Mouse (Mus musculus): Measurements from ENCODE around the gene Mrpl39.

Gene Mrpl39

DNA sequence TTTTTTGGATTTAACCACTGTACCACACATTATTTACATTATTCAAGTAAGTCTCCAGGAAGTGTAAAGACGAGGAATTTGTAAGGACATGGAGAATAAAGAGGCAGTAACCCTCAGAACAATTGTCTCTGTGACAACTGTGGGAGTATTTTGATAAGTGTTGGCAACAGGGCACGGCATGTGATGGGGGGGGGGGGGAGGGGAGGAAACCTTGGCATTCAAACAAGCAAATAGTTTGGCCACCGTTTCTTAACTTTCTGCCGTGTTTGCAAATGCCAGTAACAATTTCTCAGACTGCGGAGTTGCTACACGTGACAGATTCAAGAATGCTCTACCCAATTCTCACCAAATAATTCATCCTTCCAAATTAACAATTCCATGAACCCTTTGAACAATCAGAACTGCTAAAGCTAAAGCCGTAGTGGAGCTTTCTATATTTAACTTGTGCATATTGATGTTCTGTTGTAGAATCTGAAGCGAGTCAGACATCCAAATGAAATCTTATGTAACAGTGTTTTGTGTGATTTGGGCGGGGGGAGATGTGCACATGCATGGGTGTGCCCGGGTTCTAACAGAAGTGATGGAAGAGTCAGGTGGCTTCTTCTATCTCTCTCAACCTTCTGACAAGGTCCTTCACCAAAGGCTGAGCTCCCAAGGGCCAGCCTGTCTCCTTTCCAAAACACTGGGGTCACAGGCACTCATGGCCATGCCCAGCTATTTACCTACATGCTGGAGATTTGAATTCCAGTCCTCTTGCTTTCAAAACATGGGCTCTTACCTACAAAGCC is 9.4 kb upstream of the Mrpl39 start:
- no peak for DNase-seq (ENCODE audit: low spot score)

GRCm38 (mm10) chr16:84737358-84737757 is 1.8 kb upstream of the Mrpl39 start:
- DNase-seq (ENCODE audit: low spot score), result no peak

- DNase-seq (ENCODE audit: low spot score), result no peak
Observed at GRCm38 (mm10) chr16:84734806-84735165, 756 bp downstream of the Mrpl39 start.

- no peak for DNase-seq (ENCODE audit: low spot score)
Observed at GRCm38 (mm10) chr16:84720670-84721069, 14.9 kb downstream of the Mrpl39 start.

DNA sequence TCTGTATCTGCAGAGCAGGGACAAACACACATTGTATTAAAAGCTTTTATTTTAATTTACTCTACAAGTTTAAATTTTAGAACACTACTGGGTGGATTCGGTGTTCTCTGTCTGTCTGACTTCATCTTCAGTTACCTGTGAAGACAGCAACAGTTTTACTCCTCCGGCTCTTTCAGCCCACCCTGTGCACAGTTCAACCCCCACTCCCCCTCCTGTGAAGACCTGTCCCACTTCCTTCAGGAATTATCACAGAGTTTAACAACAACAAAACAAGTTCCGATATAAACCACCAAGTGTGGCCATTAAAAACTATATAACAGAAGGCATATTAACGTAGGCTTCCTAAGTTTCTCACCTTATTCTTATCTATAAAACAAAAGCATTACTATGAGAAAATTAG is 17.3 kb downstream of the Mrpl39 start:
- no peak for DNase-seq (ENCODE audit: low spot score)

DNA sequence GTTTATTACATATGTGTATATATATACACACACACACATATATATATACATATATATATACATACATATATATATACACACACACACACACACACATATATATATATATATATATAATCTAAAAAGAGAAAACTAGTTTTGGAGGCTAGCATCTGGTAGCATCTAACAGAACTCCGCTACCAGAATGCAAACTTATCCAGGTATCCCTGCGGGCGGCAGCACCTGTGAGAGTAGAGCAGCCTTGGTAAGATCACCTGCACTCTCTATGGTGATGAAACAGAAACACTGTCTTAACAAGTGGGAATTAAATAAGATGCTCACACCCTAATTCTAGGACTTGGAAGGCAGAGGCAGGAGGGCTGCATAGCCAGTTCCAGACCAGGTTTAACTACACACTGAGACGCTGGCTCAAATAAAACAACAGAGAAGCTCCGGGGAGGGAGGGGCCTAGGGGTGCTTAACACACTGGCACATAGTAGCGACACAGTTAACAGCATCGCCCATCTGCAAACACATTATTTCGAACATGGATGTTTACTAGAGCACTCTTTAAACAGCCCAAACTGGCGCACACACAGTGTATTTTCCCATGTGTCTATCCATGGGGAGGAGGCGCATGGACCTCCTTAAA is 17.8 kb downstream of the Mrpl39 start:
- DNase-seq (ENCODE audit: low spot score), result no peak

- no peak for DNase-seq (ENCODE audit: low spot score)
Observed at GRCm38 (mm10) chr16:84716724-84717617, 18.6 kb downstream of the Mrpl39 start.

DNA sequence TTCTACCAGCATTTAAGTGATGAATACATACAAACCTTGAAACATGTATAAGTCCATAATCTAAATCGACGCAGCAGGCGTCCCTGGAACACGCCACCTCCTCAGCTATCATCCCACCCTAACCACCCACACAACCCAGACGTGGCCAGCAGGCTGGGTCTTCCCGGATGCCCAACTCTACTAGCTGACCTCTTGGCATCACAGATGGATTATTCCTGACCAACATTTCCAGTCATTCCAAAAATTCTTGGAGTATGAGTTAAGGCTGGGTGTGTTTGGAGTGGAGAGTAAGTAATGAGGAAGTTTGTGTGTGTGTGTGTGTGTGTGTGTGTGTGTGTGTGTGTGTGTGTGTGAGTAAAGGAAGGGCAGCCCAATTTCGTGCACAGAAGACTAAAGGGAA is 19.3 kb downstream of the Mrpl39 start:
- no peak for DNase-seq (ENCODE audit: low spot score)

GRCm38 (mm10) chr16:84714978-84715377 is 20.6 kb downstream of the Mrpl39 start:
- no peak for DNase-seq (ENCODE audit: low spot score)

GRCm38 (mm10) chr16:84713926-84714325 is 21.6 kb downstream of the Mrpl39 start:
- DNase-seq (ENCODE audit: low spot score), result no peak

DNA sequence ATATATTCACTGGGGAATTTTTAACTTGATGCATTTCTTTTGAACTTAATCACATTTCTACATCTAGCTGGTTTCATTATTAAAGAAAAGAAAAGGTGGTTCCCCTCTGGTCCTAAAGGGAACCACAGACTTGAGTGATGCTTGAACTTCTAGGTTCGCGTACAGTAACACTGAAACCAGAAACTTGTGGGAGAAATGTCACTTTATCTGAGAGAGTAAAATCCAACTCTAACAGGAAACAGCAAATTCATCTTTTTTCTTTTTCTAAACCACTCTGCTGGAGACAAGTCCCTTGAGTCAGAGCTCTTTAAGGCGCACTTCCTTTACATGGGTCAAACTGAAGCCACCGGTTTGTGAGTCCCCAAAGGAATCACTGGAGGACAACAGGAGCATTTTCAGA is 22.4 kb downstream of the Mrpl39 start:
- no peak for DNase-seq (ENCODE audit: low spot score)

DNA sequence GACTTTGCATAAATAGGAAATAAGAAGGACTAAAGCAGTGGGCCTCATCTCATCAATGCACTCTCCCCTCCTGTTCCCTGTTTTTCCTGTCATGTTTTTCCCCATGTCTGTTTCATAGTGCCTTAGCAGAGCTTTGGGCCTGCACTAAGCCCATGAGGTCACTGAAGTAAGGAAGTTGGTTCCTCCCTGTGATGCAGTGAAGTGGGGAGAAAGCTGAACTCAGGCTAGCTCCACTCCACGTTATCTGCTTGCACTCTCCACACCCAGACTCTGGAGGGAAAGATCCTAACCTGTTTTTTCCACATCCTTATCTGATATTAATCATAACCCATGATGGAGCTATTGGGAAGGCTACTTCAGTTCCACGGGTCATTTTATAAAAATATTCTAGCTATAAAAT is 26.9 kb downstream of the Mrpl39 start:
- DNase-seq (ENCODE audit: low spot score), result no peak

DNA sequence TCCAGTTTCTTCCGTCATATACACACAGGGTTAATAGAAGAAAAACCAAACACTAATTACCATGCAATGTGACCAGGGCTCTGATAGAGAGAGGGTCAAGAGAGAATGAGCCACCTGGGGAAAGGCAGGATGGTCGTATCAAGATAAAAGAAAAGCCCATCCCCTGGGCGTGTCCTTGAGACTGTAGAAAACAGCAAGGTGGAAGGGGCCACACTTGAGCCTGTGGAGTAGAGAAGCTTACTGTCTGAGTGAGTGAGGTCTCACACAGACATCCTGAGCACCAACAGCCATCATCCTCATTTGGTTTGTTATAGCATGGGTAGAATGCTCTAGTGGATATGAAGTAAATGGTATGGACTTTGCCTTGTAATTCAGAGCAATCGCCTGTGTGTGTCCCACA is 27.7 kb downstream of the Mrpl39 start:
- no peak for DNase-seq (ENCODE audit: low spot score)

GRCm38 (mm10) chr16:84706571-84706970 is 29.0 kb downstream of the Mrpl39 start:
- DNase-seq (ENCODE audit: low spot score), result no peak

GRCm38 (mm10) chr16:84705507-84705906 is 30.0 kb downstream of the Mrpl39 start:
- DNase-seq (ENCODE audit: low spot score), result no peak

DNA sequence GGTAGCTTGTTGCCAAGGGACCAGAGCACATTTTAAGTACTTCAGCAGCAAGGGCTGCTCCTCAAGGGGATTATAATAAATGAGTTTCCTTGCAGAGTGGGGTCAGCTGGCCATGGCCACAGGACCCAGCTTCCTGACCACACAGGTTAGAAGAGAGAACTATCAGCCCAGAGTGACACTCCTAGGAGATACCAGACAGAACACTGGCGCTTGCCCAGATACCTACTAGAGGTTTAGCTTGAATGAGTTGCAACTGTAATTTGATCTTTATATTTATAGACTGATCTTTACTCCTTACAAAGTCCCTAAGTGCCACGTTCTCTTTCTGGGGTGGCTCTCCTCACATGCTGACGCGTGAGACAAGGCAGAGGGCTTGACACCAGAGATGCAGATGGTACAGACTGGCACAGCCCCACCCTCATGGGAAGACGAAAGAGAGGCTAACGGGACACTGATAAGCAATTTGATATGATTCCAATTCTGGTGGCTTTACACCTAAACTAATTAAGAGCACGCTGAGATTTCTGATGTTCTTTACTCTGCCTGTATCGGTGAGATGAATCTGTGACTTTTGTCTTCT is 30.8 kb downstream of the Mrpl39 start:
- DNase-seq (ENCODE audit: low spot score), result no peak

DNA sequence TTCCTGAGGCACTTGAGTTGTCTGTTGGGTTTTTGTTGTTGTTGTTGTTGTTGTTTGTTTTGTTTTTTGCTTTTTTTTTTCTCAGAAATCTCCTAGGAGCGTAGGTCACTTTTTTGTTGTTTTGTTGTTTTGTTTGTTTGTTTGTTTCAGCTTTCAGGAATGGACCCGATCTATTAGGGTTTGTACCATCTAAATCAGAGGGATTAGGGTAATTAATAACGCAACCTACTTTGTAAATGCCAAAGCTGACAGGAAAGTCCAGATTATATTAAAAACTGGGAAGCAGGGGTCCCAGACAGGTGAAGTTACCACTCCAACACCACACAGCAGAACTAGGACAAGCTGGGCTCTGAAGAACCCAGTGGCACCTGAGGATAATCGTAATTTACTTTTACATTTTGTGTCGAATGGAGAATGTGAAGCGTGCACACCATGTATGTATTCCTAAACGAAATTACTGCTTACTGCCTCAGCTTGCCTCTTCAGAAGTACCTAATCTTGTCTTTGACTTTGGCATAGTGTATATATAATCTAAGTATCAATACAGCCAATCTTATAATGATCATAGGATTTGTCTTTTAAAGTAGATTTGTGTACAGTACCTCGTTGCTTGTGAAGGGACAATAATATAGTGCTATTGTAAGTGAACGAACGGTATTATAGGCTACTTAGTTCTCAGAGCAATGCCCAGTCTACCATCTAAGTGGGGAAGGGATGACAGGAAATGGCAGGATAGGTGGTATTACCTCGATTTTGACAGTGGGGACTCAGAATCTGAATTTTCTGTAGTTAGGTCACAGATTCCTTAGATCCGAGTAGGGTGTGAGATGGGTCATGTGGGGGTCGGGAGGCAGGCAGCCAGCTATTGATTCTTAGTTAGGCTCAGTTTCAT is 31.5 kb downstream of the Mrpl39 start:
- DNase-seq (ENCODE audit: low spot score), result no peak

GRCm38 (mm10) chr16:84703129-84703768 is 32.3 kb downstream of the Mrpl39 start:
- peak; percentile 36 for DNase-seq (ENCODE audit: low spot score)

- DNase-seq (ENCODE audit: low spot score), result peak; percentile 22
Observed at GRCm38 (mm10) chr16:84702230-84703128, 33.1 kb downstream of the Mrpl39 start.

- DNase-seq (ENCODE audit: low spot score), result no peak
Observed at GRCm38 (mm10) chr16:84701041-84701440, 34.5 kb downstream of the Mrpl39 start.
